Mouse (Mus musculus) adrenal gland (tissue): ENCODE measurements at regions not wholly inside any gene's neighbourhood (a gene's known extent, or its start where the extent isn't known, plus 50 kb on each side); places are given as distances from the start of the nearest gene placed in this dataset.
"Not testable (repeated sequence)": the region's sequence is repeated elsewhere in the genome, so short reads cannot be mapped to it uniquely, and the experiment has no call there.

Experiments used
- intact Hi-C: fragments of 180-260 bp; cut with DNase I; formaldehyde crosslinking; loops from one replicate; pipeline ENCODE4 v1.15.1; 2025

- intact Hi-C loops, result no loop called here
These were observed 56.3 kb downstream of the Mterf1b start for GRCm38 (mm10) chr5:4248422-4248821.

DNA sequence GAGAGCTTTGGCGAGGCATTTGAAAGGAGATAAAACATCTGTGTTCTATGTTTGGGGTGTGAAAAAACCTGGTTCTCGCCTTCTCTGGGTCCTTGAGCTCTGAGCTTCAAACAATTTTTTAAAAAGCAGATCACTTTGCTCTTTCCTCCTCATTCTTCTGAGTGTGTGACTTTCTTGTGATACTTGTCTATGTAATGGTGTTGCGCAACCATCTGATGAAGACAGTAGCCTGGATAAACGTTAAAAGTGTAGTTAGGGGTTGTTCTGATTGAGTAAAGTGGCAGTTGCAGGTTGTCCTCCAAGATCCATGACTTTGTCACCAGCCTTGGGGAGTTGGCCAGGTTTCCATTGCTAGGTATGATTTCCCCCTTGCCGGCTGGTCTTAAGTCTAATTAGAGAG, 62.1 kb downstream of the Mterf1b start:
- intact Hi-C loops, result not testable (repeated sequence)

DNA sequence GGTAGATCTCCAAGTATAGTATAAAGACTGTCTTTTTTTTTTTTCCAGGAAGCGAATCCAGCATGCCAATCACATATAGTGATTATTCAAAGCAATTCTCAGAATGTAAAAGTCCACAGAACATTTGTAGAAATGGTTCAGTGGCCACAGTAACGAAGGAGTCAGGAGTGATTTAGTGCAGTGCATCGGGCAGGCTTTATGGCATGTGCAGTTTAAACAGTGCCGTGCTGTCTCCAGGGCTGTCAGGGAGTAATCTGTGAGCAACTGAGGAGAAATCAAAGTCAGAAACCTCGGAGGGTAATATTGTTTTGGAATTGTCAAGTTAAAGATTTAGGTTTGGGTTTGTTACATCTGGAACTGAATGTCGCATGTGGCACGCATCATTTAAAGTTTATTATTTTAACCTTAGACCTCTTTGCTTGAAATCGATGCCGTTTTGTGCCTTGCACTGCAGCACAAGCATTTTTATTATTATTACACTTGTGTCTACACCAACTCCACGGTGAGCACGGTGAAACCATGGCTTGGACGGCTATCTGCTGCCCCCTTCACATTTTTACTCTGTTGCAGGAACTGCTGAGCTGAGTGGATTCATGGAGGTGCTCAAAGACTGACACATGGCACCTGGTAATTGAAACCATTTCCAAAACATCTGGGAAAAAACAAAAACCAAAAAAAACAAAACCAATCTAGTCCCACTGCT, 65.0 kb downstream of the Mterf1b start:
- intact Hi-C loops, result no loop called here

DNA sequence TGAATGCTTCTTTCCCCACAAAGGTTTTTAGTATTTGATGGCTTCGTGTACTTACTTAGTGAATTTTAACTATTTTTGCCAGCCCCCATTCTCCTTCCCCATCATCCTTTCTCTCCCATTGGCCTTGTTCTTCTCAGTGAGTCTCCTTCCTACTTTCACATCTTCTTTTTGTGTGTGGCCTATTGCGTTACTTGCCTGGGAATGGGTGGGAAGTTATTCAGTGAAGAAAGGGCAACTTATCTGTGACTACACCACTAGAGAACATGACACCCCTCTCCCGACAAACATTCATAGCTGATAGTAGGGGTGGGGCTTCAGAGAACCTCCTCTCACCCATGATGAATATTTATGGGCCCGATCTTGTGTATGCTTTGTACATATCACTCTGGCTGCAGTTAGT, 67.1 kb downstream of the Mterf1b start:
- intact Hi-C loops, result no loop called here

- intact Hi-C loops, result loop anchor here (2.0 kb wide), 1 partner anchor 656 kb away; no protein-coding TSS in a partner anchor
These were observed 70.5 kb downstream of the Mterf1b start for GRCm38 (mm10) chr5:4262666-4263065.

DNA sequence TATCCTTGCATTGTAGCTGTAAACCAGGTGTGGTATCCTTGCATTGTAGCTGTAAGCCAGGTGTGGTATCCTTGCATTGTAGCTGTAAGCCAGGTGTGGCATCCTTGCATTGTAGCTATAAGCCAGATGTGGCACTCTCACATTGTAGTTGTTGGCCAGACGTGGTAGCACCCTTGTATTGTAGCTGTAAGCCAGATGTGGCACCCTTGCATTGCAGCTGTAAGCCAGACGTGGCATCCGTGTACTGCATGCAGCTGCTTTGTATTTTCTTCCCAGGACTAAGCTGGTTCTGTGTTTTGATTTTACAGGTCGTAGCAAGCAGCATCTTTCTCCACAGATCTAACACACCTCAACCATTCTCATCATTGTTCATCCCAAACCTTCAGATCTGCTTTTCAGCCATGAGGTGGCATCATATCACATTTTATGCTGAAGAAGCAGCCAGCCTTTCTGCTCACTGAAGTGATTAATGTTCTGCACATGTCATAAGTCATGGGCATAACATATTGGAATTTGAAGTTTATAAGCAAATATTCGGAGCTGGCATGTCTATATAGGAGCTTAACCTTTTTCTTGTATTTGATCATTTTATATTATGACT, 71.5 kb downstream of the Mterf1b start:
- intact Hi-C loops, result loop anchor here (2.0 kb wide), 1 partner anchor 655 kb away; no protein-coding TSS in a partner anchor

DNA sequence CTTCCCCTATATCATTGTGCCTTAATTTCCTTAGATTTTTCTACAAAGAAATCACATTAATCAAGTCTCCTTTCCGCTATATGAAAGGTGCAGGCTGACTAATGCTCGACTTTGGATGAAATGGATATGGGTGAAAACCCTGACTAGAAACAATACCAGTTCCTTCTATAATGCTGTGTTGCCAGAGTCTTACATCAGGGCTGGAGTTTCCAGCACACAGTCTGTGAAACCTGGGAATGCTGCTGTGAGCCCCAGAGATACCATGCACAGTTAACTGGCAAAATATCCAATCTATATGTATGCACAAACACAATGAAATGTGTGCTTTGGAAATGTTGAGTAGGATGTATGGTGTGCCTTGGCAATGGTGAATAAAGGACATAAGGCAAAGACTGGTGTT, 75.5 kb downstream of the Mterf1b start:
- intact Hi-C loops, result no loop called here

GRCm38 (mm10) chr5:4273001-4273400, 80.8 kb downstream of the Mterf1b start:
- intact Hi-C loops, result no loop called here

- intact Hi-C loops, result no loop called here
These were observed 111.4 kb downstream of the Mterf1b start for GRCm38 (mm10) chr5:4303616-4304015.

DNA sequence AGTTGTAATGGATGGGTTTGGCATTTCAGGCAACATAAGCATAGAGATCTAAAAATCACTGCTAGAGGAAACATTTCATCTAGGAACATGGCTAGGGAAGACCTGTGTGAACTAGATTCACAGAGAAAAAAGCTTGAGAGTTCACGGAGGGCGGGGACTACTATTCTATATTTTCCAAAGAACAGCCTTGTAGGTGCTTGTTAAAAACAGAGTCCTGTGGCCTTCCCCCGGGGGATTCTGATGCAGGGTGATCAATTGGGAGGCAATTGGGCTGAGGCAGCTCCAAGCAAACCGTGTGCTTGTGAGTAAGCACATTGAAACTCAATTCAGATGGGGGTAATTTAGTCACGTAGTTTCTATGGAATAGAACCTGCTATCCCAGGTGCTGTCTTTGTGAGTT, 112.0 kb downstream of the Mterf1b start:
- intact Hi-C loops, result no loop called here

GRCm38 (mm10) chr5:4308514-4308913, 116.3 kb downstream of the Mterf1b start:
- intact Hi-C loops, result no loop called here

GRCm38 (mm10) chr5:4311169-4311568, 119.0 kb downstream of the Mterf1b start:
- intact Hi-C loops, result no loop called here

GRCm38 (mm10) chr5:4311599-4311998, 119.4 kb downstream of the Mterf1b start:
- intact Hi-C loops, result no loop called here

- intact Hi-C loops, result no loop called here
These were observed 120.5 kb downstream of the Mterf1b start for GRCm38 (mm10) chr5:4312675-4313074.

DNA sequence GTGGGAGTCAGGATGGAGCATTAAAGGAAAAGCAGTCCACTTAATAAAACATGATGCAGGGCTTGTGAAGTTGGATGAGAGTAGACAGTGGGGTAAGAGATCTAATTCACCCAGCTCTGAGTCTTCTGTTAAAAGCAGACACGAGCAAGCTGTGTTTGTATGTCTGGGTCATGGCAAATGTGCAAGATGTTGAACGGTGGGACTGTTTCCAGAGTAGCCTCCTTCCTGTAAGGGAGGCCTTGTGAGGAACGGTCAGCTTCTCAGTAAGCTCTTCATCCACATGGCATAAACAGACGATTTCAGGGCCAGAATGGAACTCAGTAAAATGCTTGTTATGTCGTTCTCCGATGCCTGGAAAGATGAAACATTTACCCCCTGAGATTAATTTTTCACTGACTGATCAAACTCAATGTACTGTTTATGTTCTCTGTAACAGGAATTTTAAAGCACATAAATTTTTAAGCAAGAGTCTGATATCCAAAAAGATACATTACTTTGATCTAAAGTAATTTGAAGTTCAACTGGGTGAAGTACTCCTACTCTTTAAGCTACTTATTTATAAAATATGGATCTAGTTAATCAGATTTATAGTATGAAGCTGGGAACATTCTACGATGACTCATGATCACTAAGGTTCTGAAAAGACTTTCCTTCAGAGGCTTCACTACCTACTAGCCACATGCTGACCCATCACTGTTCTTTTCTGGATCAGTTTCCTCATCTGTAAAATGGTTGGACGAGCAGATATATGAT, 130.6 kb downstream of the Mterf1b start:
- intact Hi-C loops, result no loop called here

- intact Hi-C loops, result no loop called here
These were observed 131.2 kb downstream of the Mterf1b start for GRCm38 (mm10) chr5:4323387-4323704.

DNA sequence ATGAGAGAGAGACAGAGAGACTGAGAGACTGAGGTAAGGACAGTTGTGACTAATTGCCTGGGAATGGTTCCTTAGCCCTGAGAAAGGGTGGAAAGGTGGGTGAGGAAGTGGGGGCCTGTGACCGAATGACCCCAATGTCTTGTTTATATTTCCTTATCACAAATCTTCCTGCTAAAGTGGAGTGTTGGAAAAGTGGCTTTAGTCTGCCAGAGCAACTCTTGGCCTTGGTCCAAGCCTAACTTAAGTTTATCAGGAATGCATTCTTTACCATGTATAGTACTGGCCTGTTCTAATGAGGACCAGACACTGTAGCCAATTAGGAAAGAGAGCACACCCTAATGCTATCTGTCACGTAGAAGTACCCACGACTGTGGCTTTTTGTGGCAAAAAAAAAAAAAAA, 133.6 kb downstream of the Mterf1b start:
- intact Hi-C loops, result no loop called here

DNA sequence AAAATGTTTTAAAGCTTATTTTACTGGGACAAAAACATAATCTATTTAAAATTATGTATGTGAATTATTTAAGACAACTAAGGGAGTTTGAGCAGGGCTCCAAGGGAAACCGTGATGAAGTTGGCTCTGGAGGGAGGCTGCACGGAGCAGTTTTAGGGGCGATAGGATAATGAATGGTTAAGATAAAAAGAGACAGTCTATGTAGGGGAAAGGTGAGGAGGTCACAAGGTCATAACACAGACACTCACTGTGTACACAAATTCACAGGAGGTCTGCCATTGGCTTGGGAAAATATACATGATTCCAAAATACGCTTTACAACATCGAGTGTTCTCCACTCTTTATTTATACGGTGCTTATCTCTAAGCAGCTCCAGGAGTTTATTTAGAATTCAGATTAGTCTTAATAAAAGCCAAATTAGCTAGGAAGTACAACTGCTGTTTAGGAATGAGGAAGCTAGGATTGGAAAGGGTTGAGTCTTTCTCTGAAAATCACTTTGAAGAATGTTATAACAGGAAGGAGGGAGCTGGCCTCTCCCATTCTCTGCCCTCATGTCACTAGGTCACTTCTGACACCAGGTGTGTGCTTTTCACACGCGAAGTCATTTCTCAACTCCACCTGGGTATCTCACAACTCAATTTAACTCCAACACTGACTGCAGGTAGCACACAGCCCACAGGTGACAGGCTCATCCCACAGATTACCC, 134.3 kb downstream of the Mterf1b start:
- intact Hi-C loops, result no loop called here

- intact Hi-C loops, result no loop called here
These were observed 143.5 kb downstream of the Mterf1b start for GRCm38 (mm10) chr5:4335683-4336082.

DNA sequence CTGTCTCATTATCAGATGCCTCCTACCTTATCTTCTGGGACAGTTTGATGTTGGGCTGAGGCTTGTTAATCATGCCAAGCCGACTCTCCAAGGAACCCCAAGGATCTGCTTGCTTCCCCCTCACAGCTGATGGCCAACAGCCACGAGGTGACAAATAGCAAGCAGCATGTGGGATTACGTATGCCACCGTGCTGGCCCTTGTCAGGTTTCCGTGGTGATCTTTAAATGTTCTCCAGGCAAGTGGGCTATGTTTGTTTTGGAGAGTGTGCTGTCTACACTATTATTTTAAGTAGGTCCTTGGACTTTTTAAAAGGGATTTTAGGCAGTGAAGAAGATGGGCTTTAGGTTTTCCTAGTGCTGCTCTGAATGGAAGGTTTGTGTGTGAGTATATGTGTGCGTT, 149.8 kb downstream of the Mterf1b start:
- intact Hi-C loops, result no loop called here

- intact Hi-C loops, result no loop called here
These were observed 152.3 kb downstream of the Mterf1b start for GRCm38 (mm10) chr5:4344458-4344857.

- intact Hi-C loops, result no loop called here
These were observed 156.2 kb downstream of the Mterf1b start for GRCm38 (mm10) chr5:4348334-4348733.
